Mouse (Mus musculus): ENCODE results near the gene Cradd. TPM values are rescaled to one million over a fixed set of nuclear protein-coding genes. Genes with fewer than 3 reads are reported as not detected.

Cradd gene
- total and polyA plus RNA-seq, 3 experiments = 1.9 to 9.0 TPM; not detected in 1

- H3K27me3 ChIP-seq (ENCODE audit: control insufficient read depth in 1 of 2, insufficient read depth in 2 of 2, low read length in 2 of 2) = peaks cover 10 to 17% of the 10 kb centered on the region in 2 experiments
Measured at GRCm38 (mm10) chr10:95162691-95163374, 161.1 kb downstream of the Cradd start.

DNA sequence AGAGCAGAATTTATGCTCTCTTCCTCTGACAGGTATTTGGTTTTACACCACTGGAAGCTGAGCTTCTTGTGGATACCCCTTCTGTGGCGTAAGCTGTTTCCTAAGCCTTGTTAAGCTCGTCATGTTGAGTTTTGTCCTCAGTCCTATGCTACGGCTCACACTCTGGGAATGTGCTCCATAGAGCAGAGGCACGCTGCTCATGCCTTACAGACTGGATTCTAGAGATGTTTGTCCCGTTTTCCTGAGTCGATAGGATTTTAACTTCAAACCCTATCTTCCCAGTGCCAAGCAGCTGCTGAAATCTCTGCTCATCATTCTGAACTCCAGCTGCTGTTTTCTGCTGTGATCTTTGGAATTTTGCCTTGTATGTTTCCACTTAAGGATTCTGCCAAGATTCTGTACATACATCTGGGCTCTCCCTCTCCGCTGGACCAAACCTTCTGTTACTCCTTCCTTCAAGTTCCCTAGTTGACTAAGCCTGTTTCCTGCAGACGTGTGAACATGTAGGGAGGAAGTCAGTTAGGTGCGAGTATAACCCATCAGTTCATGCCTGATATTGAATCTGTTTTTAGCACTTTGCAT, 164.2 kb downstream of the Cradd start:
- Histone ChIP-seq H3K4me3 (ENCODE audit: control insufficient read depth in 1 of 2, insufficient read depth in 1 of 2, low read depth in 2 of 2, low read length in 2 of 2) (no peak overlapping the region), H3K36me3 (ENCODE audit: control insufficient read depth in 1 of 2, insufficient read depth in 2 of 2, low read length in 2 of 2) (peaks cover 0 to 6% of the 10 kb centered on the region in 2 experiments; a peak in 1 of 4 replicates), H3K9ac (ENCODE audit: control insufficient read depth, low read depth, low read length, poor library complexity, severe bottlenecking) (no peak overlapping the region), H3K27me3 (ENCODE audit: control insufficient read depth in 1 of 2, insufficient read depth in 2 of 2, low read length in 2 of 2) (peaks cover 6 to 13% of the 10 kb centered on the region in 2 experiments), H3K27ac (ENCODE audit: control insufficient read depth, low read depth, low read length) (no peak overlapping the region), H3K9me3 (replicated peaks; ENCODE audit: insufficient read depth, low read length) (no peaks in the 10 kb centered on the region), H3K4me1 (ENCODE audit: control insufficient read depth in 1 of 2, insufficient read depth in 2 of 2, low read length in 2 of 2) (peaks cover 0 to 5% of the 10 kb centered on the region in 2 experiments; a peak in 2 of 4 replicates), H3K79me2 (ENCODE audit: control insufficient read depth, insufficient read depth, low read length, poor library complexity) (no peaks in the 10 kb centered on the region)
- TF ChIP-seq E2F4 (IDR thresholded peaks at IDR 0.05; ENCODE audit: borderline replicate concordance, low read depth, low read length) (no peak), ZKSCAN1 (IDR thresholded peaks at IDR 0.05; ENCODE audit: low read depth, low read length) (no peak), CHD2 (IDR thresholded peaks at IDR 0.05; ENCODE audit: low read length) (no peak), TCF12 (IDR thresholded peaks at IDR 0.05; ENCODE audit: low read depth, low read length) (no peak), ZNF384 (IDR thresholded peaks at IDR 0.05; ENCODE audit: low read depth, low read length) (no peak), NRF1 (IDR thresholded peaks at IDR 0.05; ENCODE audit: insufficient read depth, low read depth, low read length, poor library complexity, severe bottlenecking) (no peak), POLR2A (IDR thresholded peaks at IDR 0.05; ENCODE audit: control insufficient read depth in 1 of 2, insufficient read depth in 1 of 2, low read depth in 1 of 2, low read length in 2 of 2, poor library complexity in 1 of 2) (no peak)
- DNase-seq (ENCODE audit: low read depth, low spot score) = no peak

More at GRCm38 (mm10) chr10:95162691-95163374, 161.1 kb downstream of the Cradd start:
- Histone ChIP-seq H3K4me3 (ENCODE audit: control insufficient read depth in 1 of 2, insufficient read depth in 1 of 2, low read depth in 2 of 2, low read length in 2 of 2) (no peak overlapping the region), H3K9me3 (replicated peaks; ENCODE audit: insufficient read depth, low read length) (no peaks in the 10 kb centered on the region), H3K4me1 (ENCODE audit: control insufficient read depth in 1 of 2, insufficient read depth in 2 of 2, low read length in 2 of 2) (no peaks in the 10 kb centered on the region), H3K9ac (ENCODE audit: control insufficient read depth, low read depth, low read length, poor library complexity, severe bottlenecking) (no peak overlapping the region), H3K79me2 (ENCODE audit: control insufficient read depth, insufficient read depth, low read length, poor library complexity) (no peaks in the 10 kb centered on the region), H3K36me3 (ENCODE audit: control insufficient read depth in 1 of 2, insufficient read depth in 2 of 2, low read length in 2 of 2) (no peaks in the 10 kb centered on the region), H3K27ac (ENCODE audit: control insufficient read depth, low read depth, low read length) (no peak overlapping the region)
- no peak for DNase-seq (ENCODE audit: low read depth, low spot score)
- no peak for TF ChIP-seq NRF1 (IDR thresholded peaks at IDR 0.05; ENCODE audit: insufficient read depth, low read depth, low read length, poor library complexity, severe bottlenecking)

DNA sequence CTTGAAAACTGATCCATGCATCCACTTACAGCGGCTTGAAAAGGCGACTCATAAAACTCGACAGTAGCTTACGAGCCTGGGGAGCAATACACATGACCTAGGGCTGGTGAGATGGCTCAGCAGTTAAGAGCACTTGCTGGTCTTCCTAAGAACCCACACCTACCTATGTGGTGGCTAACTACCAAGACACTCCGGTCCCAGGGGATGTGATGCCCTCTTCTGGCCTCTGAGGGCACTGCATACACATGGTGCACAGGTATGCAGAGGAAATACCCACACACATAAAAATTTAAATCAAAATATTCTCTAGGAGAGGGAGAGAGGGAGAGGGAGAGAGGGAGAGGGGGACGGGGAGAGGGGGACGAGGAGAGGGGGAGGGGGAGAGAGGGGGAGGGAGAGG, 167.5 kb downstream of the Cradd start:
- Histone ChIP-seq H3K27ac (ENCODE audit: control insufficient read depth, low read depth, low read length) (no peak overlapping the region), H3K4me3 (ENCODE audit: control insufficient read depth in 1 of 2, insufficient read depth in 1 of 2, low read depth in 2 of 2, low read length in 2 of 2) (no peak overlapping the region), H3K36me3 (ENCODE audit: control insufficient read depth in 1 of 2, insufficient read depth in 2 of 2, low read length in 2 of 2) (peaks cover 0 to 17% of the 10 kb centered on the region in 2 experiments; a peak in 2 of 4 replicates), H3K4me1 (ENCODE audit: control insufficient read depth in 1 of 2, insufficient read depth in 2 of 2, low read length in 2 of 2) (peaks cover 0 to 20% of the 10 kb centered on the region in 2 experiments; a peak in 2 of 4 replicates), H3K9ac (ENCODE audit: control insufficient read depth, low read depth, low read length, poor library complexity, severe bottlenecking) (no peak overlapping the region), H3K79me2 (ENCODE audit: control insufficient read depth, insufficient read depth, low read length, poor library complexity) (no peaks in the 10 kb centered on the region), H3K27me3 (ENCODE audit: control insufficient read depth in 1 of 2, insufficient read depth in 2 of 2, low read length in 2 of 2) (peaks cover 1 to 2% of the 10 kb centered on the region in 2 experiments; a peak in 3 of 4 replicates), H3K9me3 (replicated peaks; ENCODE audit: insufficient read depth, low read length) (no peaks in the 10 kb centered on the region)
- DNase-seq (ENCODE audit: low read depth, low spot score) = no peak
- TF ChIP-seq TAL1 (IDR thresholded peaks at IDR 0.05; ENCODE audit: low read length) (no peak), E2F4 (IDR thresholded peaks at IDR 0.05; ENCODE audit: borderline replicate concordance, low read depth, low read length) (no peak), GATA1 (IDR thresholded peaks at IDR 0.05; ENCODE audit: low read depth, low read length) (no peak), ZMIZ1 (IDR thresholded peaks at IDR 0.05; ENCODE audit: low read depth, low read length) (no peak), HCFC1 (IDR thresholded peaks at IDR 0.05; ENCODE audit: low read depth, low read length) (no peak), CTCF (IDR thresholded peaks at IDR 0.05 in 2 of 3, conservative IDR thresholded peaks at IDR 0.05 in 1 of 3; ENCODE audit: control insufficient read depth in 1 of 3, insufficient read depth in 1 of 3, low read depth in 2 of 3, low read length in 3 of 3, poor library complexity in 1 of 3, severe bottlenecking in 1 of 3) (peak in 2 of 3 experiments; percentile 39 to 55; a peak in 5 of 6 replicates), SMC3 (IDR thresholded peaks at IDR 0.05; ENCODE audit: low read depth, low read length) (peak; percentile 43), ZKSCAN1 (IDR thresholded peaks at IDR 0.05; ENCODE audit: low read depth, low read length) (no peak), RAD21 (IDR thresholded peaks at IDR 0.05; ENCODE audit: low read depth, low read length) (peak; percentile 22)
